Comparison of ENCODE assay signal across 8 mouse cellular contexts in the genomic region with DNA sequence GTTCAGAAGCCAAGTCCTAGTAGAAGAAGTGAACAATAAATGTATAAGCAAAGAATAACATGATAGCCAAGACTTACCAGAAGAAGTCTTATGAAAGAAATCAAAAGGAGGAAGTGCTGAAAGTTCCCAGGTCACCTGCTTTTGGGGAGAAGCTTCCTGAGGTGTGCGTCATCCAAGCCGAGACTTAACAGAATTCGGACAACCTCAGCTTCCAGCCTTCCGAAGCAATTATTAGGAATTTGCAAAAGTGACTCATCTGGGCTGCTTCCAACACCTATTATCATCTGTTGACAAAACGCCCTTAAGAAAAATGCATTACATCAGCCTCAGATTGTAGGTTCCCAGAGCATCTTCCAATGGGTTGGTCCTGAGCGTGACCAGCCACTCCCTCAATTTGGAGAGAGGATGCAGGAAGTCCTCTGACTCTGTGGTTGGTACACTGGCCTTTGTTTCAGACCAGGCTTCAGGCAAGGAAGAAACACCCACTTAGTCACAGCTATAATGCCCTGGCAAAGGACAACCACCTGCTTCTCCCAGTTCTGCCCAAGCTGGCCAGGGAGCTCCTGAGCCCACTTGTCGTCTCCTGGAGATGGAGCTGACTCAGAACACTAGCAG. TPM values are rescaled to one million over a fixed set of nuclear protein-coding genes. Genes with fewer than 3 reads are reported as not detected.
A peak's percentile ranks its signal among the peaks of the same experiment; 100 is the strongest.
DNase-seq lines count a peak whose midpoint lies in the region; ATAC-seq and TF ChIP-seq lines count a peak whose summit lies in the region.

No protein-coding gene starts in this region.

- no peak overlapping the region for H3K4me2 ChIP-seq in kidney, embryonic 14.5 days (replicated peaks; ENCODE audit: low read depth, low read length)
- H3K4me2 ChIP-seq in myocyte (ENCODE audit: low read depth), result peak overlapping the region; percentile 86

- H3ac ChIP-seq in myocyte (ENCODE audit: control insufficient read depth, insufficient read length), result no peak overlapping the region

- H3K9me3 ChIP-seq in kidney, embryonic 14.5 days (ENCODE audit: control insufficient read depth, low read length), result no peaks in the 10 kb centered on the region

- H3K36me3 ChIP-seq in kidney, embryonic 14.5 days (ENCODE audit: control insufficient read depth, insufficient read depth, low read length), result no peaks in the 10 kb centered on the region
- H3K36me3 ChIP-seq in myocyte (ENCODE audit: control insufficient read depth, insufficient read depth), result no peaks in the 10 kb centered on the region

- no peaks in the 10 kb centered on the region for H3K79me2 ChIP-seq in myocyte (ENCODE audit: control insufficient read depth, insufficient read depth)

- no peak overlapping the region for H3K9ac ChIP-seq in kidney, embryonic 14.5 days (ENCODE audit: low read depth, low read length)

- ATAC-seq in kidney, embryonic 14.5 days (ENCODE audit: low FRiP score, low TSS enrichment), result no peak

- no peak overlapping the region for H3K27ac ChIP-seq in kidney, embryonic 14.5 days (ENCODE audit: low read depth, low read length)

- DNase-seq in kidney, adult 11 months, result peak; percentile 50
- DNase-seq in gastrocnemius, adult 8-10 months (ENCODE audit: low spot score in 2 of 2), result peak; percentile 26 to 28
- DNase-seq in kidney, adult 18-20 months, result peak; percentile 23
- no peak for DNase-seq in embryo, embryonic 9.5 days (ENCODE audit: extremely low spot score)
- no peak for DNase-seq in cerebellum, adult 11 months
- DNase-seq in layer of hippocampus, postnatal 36 days, result no peak

- WGBS in kidney, embryonic 14.5 days, result 75% methylated on average over 7 of the region's 7 CpGs

- no peaks in the 10 kb centered on the region for H3K27me3 ChIP-seq in kidney, embryonic 14.5 days (ENCODE audit: control insufficient read depth, insufficient read depth, low read length)
- H3K27me3 ChIP-seq in myocyte (ENCODE audit: control insufficient read depth, insufficient read depth, insufficient read length), result no peaks in the 10 kb centered on the region

- H3K4me1 ChIP-seq in kidney, embryonic 14.5 days (ENCODE audit: control insufficient read depth, insufficient read depth, low read length), result 0 out of 2 replicates have a peak, but pooled peaks cover 3% of the 10 kb centered on the region

- H3K4me3 ChIP-seq in kidney, embryonic 14.5 days (ENCODE audit: low read length), result no peak overlapping the region
- no peak overlapping the region for H3K4me3 ChIP-seq in myocyte

- no peak for TF ChIP-seq POLR2A in myocyte (IDR thresholded peaks at IDR 0.05; ENCODE audit: insufficient read length, low read depth)

TF ChIP-seq in myocyte, 11 proteins besides CTCF, POLR2A, EP300 and RAD21:
- TF ChIP-seq SRF (IDR thresholded peaks at IDR 0.05; ENCODE audit: control insufficient read depth, insufficient read length, low read depth) (no peak), MYOG (IDR thresholded peaks at IDR 0.05; ENCODE audit: control insufficient read depth in 1 of 3, insufficient read depth in 1 of 3, insufficient read length in 2 of 3, low read depth in 2 of 3) (peak in 1 of 3 experiments; percentile 76), MYOD1 (IDR thresholded peaks at IDR 0.05; ENCODE audit: control insufficient read depth in 1 of 3, insufficient read length in 2 of 3, low read depth in 2 of 3) (peak in 2 of 3 experiments; percentile 68 to 70)

RNA-seq across cellular contexts. Expression of a gene that starts 15.8 kb away (rescaled TPM):
- polyA plus RNA-seq in kidney, embryonic 14.5 days (2014; fragmentation: Nextera tagmentation; extraction: Ambion mirVana), result 77.0 and 98.6 TPM in 2 replicates
- total RNA-seq in gastrocnemius, adult 8-10 months (2022), result 10 to 100 TPM; 71.4 to 96.4 (median 80.9) TPM
- polyA plus RNA-seq in myocyte (2012; fragmentation: generic; extraction: Trizol), result 35.7 TPM
- 10 to 100 TPM; 92.4 to 97.8 TPM for total RNA-seq in layer of hippocampus, postnatal 36 days (2021)

RNA-seq across cellular contexts. Expression of a gene that starts 23.8 kb away (rescaled TPM):
- 0.47 TPM in 2 replicates for polyA plus RNA-seq in kidney, embryonic 14.5 days (2014; fragmentation: Nextera tagmentation; extraction: Ambion mirVana)
- 10 to 100 TPM; 12.2 to 60.0 (median 32.3) TPM for total RNA-seq in gastrocnemius, adult 8-10 months (2022)
- 1.2 TPM for polyA plus RNA-seq in myocyte (2012; fragmentation: generic; extraction: Trizol)
- 100 to 1,000 TPM; 103 to 127 TPM for total RNA-seq in layer of hippocampus, postnatal 36 days (2021)

Comparison
In these comparisons a context has a peak if more than half of its experiments do, and no peak if none do; other contexts are left out.
1. DNase-seq: peak in kidney, adult 11 months (single experiment), gastrocnemius, adult 8-10 months (2 of 2) and kidney, adult 18-20 months (single experiment); none in embryo, embryonic 9.5 days (single experiment), cerebellum, adult 11 months (single experiment) and layer of hippocampus, postnatal 36 days (0 of 2).